Mouse (Mus musculus): ENCODE data around the gene Lamtor5.
A peak's percentile ranks its signal among the peaks of the same experiment; 100 is the strongest.

The Lamtor5 gene

GRCm38 (mm10) chr3:107278479-107279269 lies at the start of gene Lamtor5:
TSS of gene Lamtor5 (plus strand) at chr3:107278858.
- peak; percentile 89 for DNase-seq (ENCODE audit: low read depth, low spot score)

GRCm38 (mm10) chr3:107229221-107229620 lies 49.4 kb upstream of the Lamtor5 start:
- no peak for DNase-seq (ENCODE audit: low read depth, low spot score)

- DNase-seq (ENCODE audit: low read depth, low spot score) = no peak
Measured at GRCm38 (mm10) chr3:107229822-107230221, 48.8 kb upstream of the Lamtor5 start.

- DNase-seq (ENCODE audit: low read depth, low spot score) = no peak
Measured at GRCm38 (mm10) chr3:107230527-107230926, 48.1 kb upstream of the Lamtor5 start, which contains the start of gene A630076J17Rik. TSS of gene A630076J17Rik (plus strand) at chr3:107230614.

- no peak for DNase-seq (ENCODE audit: low read depth, low spot score)
Measured at GRCm38 (mm10) chr3:107231202-107231601, 47.5 kb upstream of the Lamtor5 start.

GRCm38 (mm10) chr3:107233351-107233813 lies 45.3 kb upstream of the Lamtor5 start:
- DNase-seq (ENCODE audit: low read depth, low spot score) = peak; percentile 94

- no peak for DNase-seq (ENCODE audit: low read depth, low spot score)
Measured at GRCm38 (mm10) chr3:107233945-107234344, 44.7 kb upstream of the Lamtor5 start.

GRCm38 (mm10) chr3:107238051-107238450 lies 40.6 kb upstream of the Lamtor5 start:
- DNase-seq (ENCODE audit: low read depth, low spot score) = no peak

GRCm38 (mm10) chr3:107238471-107238980 lies 40.1 kb upstream of the Lamtor5 start:
- DNase-seq (ENCODE audit: low read depth, low spot score) = no peak

GRCm38 (mm10) chr3:107239607-107240006 lies 39.1 kb upstream of the Lamtor5 start, which contains the start of gene Prok1:
TSS of gene Prok1 (minus strand) at chr3:107239707.
- DNase-seq (ENCODE audit: low read depth, low spot score) = no peak

GRCm38 (mm10) chr3:107241389-107242094 lies 37.1 kb upstream of the Lamtor5 start:
- no peak for DNase-seq (ENCODE audit: low read depth, low spot score)

GRCm38 (mm10) chr3:107246876-107247275 lies 31.8 kb upstream of the Lamtor5 start:
- DNase-seq (ENCODE audit: low read depth, low spot score) = no peak

- DNase-seq (ENCODE audit: low read depth, low spot score) = no peak
Measured at GRCm38 (mm10) chr3:107249042-107249441, 29.6 kb upstream of the Lamtor5 start.

GRCm38 (mm10) chr3:107250320-107250719 lies 28.3 kb upstream of the Lamtor5 start:
- no peak for DNase-seq (ENCODE audit: low read depth, low spot score)

- no peak for DNase-seq (ENCODE audit: low read depth, low spot score)
Measured at GRCm38 (mm10) chr3:107252035-107252434, 26.6 kb upstream of the Lamtor5 start.

GRCm38 (mm10) chr3:107253925-107254324 lies 24.7 kb upstream of the Lamtor5 start:
- no peak for DNase-seq (ENCODE audit: low read depth, low spot score)

GRCm38 (mm10) chr3:107255992-107256391 lies 22.7 kb upstream of the Lamtor5 start:
- DNase-seq (ENCODE audit: low read depth, low spot score) = no peak

- DNase-seq (ENCODE audit: low read depth, low spot score) = no peak
Measured at GRCm38 (mm10) chr3:107256724-107257123, 21.9 kb upstream of the Lamtor5 start.

GRCm38 (mm10) chr3:107257924-107258323 lies 20.7 kb upstream of the Lamtor5 start:
- no peak for DNase-seq (ENCODE audit: low read depth, low spot score)

GRCm38 (mm10) chr3:107260956-107261850 lies 17.5 kb upstream of the Lamtor5 start:
- no peak for DNase-seq (ENCODE audit: low read depth, low spot score)

GRCm38 (mm10) chr3:107261851-107262165 lies 16.9 kb upstream of the Lamtor5 start:
- DNase-seq (ENCODE audit: low read depth, low spot score) = no peak
